Mouse (Mus musculus) liver, adult 2 months (tissue): ENCODE data around the gene Rpap1.

Experiments used
- CTCF ChIP-seq: fragments of 200-500 bp; IDR thresholded peaks from 2 replicates; pipeline ENCODE4 v1.5.1; 2011; ENCODE audit warnings: low read depth, low read length, control low read depth
- POLR2A ChIP-seq: fragments of 200-500 bp; IDR thresholded peaks from 2 replicates; pipeline ENCODE4 v1.6.1; 2011; ENCODE audit warnings: low read length, control low read depth; ENCODE audit not compliant: insufficient read depth; ENCODE audit errors: extremely low read depth

DNA sequence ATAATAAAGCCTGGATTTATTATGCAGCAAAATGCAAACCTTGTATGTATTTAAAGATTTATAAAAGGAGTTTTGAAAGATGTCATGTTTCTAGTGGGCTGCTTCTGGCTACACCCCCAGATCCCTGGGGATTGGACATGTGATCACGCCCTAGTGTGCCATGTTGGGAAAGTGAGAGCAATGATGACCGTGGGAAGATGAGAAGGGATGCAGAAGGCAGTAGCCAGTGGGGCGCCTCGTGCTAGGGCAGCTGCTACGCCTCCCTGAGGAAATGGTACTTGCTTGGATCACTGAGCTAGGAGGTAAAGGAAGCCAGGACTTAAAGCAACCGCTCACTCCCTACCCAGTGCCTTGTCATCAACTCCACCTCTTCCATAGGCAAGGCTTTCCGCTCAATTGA, 39.8 kb downstream of the Rpap1 start:
- TF ChIP-seq CTCF: no peak
- TF ChIP-seq POLR2A: no peak
